Mouse (Mus musculus): ENCODE data around the gene Cubn. TPM values are rescaled to one million over a fixed set of nuclear protein-coding genes. Genes with fewer than 3 reads are reported as not detected.

Cubn gene
- total RNA-seq, 2 experiments from 2014 or later, result 0.15 TPM

DNA sequence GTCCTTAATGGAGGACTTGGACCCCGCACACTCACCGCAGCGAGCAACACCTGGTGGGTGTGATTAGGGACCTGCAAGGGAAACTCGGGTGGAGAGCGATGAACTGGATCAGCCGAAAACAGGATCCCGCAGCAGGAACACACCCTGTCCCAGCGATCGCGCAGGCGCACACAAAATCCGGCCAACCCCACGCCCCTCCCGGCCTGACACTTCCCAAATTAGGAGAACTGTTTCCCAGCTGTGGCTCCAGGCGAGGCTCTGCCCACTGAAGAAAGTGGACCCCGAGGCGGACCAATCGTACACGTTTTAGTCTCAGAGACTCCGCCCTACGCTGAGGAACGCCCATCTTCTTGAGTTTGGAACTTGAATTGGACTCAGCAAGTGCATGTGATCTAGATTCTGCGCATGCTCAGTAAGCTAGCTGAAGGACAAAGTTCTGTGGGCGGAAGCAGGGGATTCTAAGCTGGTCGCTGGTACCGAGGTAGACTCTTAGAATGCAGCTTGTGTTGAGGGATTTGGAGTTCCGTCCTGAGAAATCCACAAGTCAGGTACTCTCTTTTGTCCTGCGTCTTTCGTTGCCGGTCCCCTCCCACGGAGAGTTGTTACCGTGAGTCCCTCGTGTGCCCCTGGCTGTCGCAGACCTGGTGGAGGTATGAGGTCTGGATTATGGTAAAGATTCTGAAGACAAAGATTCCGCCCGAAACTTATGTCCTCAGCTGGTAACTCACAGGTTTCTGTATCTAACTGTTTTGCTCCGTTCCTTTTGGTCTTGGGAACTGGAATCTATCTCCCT is 220.3 kb downstream of the Cubn start, which contains the start of gene Rsu1:
Gene Rsu1, minus strand, starts transcription at position 251 of the 793 bp plus-strand sequence.
- DNase-seq (ENCODE audit: low spot score in 2 of 2), result peak; percentile 92 to 98
- no peak for TF ChIP-seq CTCF (conservative IDR thresholded peaks at IDR 0.05)
- Histone ChIP-seq H3K27ac (peak within 1 kb of the TSS; percentile 92), H3K4me3 (peak within 1 kb of the TSS; percentile 80)

DNA sequence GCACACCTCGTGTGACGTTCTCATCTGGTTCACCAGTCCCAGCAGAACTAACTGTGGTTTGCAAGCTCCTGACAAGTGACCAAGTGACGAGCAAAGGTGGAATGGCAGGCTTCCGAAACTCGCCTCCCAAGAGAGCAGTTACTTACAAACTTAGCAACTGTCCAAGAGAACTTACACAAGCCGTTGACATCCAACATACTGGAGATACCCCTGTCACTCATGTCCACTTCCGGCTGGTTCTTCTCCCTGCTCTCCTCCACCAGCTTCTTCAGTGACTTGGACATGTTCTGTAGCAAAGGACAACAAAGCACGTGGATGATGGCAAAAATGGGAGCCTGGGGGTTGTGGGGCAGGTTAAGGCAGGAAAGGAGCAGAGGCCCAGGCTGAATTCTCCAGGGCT is 220.9 kb downstream of the Cubn start:
- TF ChIP-seq CTCF (conservative IDR thresholded peaks at IDR 0.05), result no peak
- DNase-seq (ENCODE audit: low spot score in 2 of 2), result no peak
- Histone ChIP-seq H3K27ac (peak overlapping the region; percentile 92), H3K4me3 (peak overlapping the region; percentile 80)

DNA sequence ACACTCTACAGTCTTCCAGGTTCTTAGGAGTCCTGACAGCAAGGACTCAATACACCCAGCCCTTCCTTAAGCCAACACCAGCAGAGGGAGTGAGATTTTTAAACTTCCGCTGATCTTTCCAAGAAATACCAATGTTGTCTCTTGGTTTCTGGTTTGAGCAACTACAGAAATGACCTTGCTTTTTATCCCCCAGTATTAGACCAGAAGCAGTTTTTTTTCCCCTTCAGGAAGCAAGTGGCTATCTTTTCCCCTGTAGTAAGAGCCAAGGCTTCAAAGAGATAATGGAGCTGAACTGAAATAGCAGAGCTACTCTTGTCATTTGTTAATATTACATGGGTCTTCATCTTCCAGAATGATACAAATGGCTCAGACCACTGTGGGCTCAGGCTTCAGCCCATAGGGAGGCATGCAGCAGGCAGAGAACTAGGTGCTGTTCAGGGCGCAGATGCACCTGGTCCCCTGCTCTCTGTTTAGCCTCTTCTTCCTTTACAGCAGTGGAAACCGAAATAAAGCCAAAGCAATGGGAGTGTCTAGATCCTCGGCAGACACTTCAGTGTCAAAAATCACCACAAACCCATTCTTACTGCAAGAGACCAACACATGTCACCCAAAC is 222.8 kb downstream of the Cubn start:
- H3K4me3 ChIP-seq, result no peak overlapping the region
- DNase-seq (ENCODE audit: low spot score in 2 of 2), result no peak
- no peak for TF ChIP-seq CTCF (conservative IDR thresholded peaks at IDR 0.05)
- no peak overlapping the region for H3K27ac ChIP-seq

DNA sequence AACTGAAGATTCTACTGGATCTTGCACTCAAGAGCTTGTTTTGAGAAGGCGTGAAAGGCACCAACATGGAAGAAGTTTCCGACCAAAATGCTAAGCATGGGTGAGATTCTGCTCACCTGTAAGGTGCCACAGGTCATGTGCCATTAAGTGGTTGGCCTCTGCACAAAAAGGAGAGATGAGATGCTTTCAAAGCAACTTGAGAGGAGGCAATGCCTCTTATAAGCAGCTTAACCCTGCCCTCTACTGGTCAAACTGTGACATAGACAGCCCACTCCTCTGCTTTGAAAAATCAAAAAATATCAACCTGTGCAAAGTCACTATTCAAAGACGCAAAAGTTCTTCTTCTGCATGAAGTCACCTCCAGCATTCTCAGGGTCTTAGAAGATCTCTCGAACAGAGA is 226.7 kb downstream of the Cubn start:
- Histone ChIP-seq H3K27ac (no peak overlapping the region), H3K4me3 (no peak overlapping the region)
- TF ChIP-seq CTCF (conservative IDR thresholded peaks at IDR 0.05), result peak; percentile 89
- peak in 1 of 2 experiments; percentile 28 for DNase-seq (ENCODE audit: low spot score in 2 of 2)

DNA sequence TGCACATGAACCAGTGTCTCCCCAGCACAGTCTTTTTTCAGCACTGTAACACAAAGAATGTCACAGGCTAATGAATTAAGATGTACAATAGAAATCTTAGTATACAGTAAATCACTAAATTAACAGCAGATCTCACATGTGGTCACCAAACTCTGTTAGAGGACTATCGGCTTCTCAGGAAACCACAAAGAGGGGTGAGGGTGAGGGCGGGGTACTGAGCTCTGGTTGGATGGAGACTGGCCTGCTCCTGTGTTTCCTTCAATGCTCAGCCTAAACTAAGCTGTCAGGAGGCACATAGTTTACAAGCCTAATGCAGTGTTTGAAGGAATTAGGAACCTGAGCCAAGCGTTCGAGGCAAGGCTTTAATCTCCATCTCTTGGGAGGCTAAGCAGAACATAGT is 228.5 kb downstream of the Cubn start:
- Histone ChIP-seq H3K27ac (no peak overlapping the region), H3K4me3 (no peak overlapping the region)
- TF ChIP-seq CTCF (conservative IDR thresholded peaks at IDR 0.05), result no peak
- DNase-seq (ENCODE audit: low spot score in 2 of 2), result no peak

DNA sequence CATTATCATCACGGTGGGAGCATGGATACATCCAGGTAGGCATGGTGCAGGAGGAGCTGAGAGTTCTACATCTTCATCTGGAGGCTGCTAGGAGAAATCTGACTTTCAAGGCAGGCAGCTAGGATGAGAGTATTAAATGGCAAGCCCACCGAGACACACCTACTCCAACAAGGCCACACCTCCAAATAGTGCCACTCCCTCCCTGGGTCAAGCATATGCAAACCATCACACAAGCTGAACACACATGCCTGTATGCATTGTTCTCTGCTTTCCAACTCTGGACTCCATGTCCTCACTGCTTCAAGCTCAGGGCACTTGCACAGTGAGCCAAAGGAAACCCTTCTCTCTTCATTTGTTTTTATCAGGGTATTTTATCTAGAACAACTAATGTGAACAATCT is 233.0 kb downstream of the Cubn start:
- H3K27ac ChIP-seq, result no peak overlapping the region
- no peak for DNase-seq (ENCODE audit: low spot score in 2 of 2)

DNA sequence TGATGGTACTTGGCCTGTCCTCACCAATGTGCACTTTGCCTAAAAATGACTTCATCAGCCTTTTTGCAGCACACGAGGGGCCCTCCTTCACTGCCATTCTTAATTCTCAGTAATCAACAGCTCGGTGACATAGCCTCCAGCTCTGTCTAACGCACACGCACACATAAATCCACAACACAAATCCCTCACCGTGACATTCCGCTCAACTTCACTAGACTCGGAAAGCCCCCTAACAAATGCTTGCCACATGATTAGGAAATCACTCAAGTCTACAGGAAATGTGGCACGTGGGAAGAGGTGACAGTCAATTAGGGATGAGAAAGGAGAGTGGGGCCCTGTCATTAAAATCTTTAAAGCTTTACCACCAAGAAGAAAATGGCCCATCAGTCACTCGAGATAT is 250.9 kb downstream of the Cubn start:
- H3K4me3 ChIP-seq, result no peak overlapping the region
- no peak overlapping the region for H3K27ac ChIP-seq
- no peak for TF ChIP-seq CTCF (conservative IDR thresholded peaks at IDR 0.05)
- no peak for DNase-seq (ENCODE audit: low spot score in 2 of 2)

More for the DNA sequence above, 233.0 kb downstream of the Cubn start:
- H3K4me3 ChIP-seq, result no peak overlapping the region
- no peak for TF ChIP-seq CTCF (conservative IDR thresholded peaks at IDR 0.05)

DNA sequence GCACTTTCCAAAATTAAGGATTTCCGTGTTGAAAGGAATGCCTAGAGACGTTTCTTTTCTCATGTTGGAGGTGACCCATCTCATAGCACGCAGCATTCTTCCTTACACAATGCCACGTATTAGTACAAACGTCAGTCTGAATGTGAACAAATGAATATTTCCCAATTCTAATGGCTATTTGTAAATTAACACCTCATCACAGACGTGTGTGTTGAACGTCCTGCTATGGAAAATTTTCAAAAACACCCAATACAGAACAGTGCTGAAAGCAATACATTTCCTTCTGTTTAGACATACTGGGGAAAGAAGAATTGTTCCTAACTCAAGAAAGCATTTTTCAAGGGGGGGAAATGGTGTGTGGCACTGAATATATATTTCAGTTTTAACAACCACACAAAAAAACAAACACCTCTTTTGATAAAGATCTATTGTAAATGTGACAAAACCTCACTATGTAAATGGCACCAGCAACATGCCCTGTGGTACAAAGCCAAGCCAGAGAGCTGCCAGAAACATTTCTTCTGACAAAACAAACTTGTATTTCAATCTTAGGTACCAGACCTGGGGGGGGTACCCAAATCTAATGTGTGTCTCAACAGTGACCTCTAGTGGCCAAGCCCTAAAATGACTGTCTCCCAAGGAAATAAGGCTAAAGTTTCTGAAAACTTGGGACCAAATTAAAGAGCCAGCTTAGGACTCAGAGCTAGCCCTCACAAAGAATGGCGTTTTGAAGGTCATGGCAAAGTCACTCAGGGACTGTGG is 254.3 kb downstream of the Cubn start:
- peak; percentile 96 for TF ChIP-seq CTCF (conservative IDR thresholded peaks at IDR 0.05)
- no peak overlapping the region for H3K4me3 ChIP-seq
- no peak overlapping the region for H3K27ac ChIP-seq
- peak; percentile 66 to 67 for DNase-seq (ENCODE audit: low spot score in 2 of 2)

DNA sequence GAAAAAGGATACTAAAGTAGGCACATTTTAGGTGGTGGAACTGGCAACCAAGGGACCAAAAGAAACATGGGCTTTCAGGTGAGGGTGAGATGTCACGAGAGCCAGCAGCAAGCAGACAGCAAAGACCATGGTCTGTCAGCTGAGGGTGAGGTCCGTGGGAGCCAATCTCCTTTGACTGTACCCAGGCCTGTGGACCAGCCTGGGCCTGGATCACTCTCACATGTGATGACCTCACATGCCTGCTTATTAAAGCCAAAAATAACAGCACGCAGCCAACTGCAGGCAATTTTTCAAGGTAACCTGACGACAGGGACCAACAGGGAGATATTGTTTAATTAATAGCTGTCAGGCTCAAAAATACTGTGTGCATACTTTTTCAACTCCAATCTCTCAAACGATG is 255.9 kb downstream of the Cubn start:
- TF ChIP-seq CTCF (conservative IDR thresholded peaks at IDR 0.05), result no peak
- no peak for DNase-seq (ENCODE audit: low spot score in 2 of 2)
- H3K4me3 ChIP-seq, result no peak overlapping the region
- H3K27ac ChIP-seq, result no peak overlapping the region

DNA sequence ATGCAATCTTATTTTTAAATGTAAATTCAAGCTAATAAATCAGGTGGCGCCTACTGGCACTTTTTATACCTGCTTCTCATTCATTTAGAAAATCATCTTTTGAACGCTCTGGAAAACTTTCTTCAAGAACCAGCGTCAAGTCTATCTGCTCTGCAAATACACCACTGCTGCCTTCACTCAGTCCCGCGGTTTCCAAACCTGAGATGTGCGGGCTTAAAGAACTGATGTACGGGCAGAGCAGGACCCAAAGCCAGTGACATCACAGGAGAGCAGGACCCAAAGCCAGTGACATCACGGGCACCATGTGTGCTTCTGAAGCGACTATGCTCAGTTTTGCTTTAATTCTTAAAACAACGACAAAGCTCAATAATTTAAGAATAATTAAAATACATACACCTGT is 256.8 kb downstream of the Cubn start:
- DNase-seq (ENCODE audit: low spot score in 2 of 2), result no peak
- no peak for TF ChIP-seq CTCF (conservative IDR thresholded peaks at IDR 0.05)
- Histone ChIP-seq H3K27ac (no peak overlapping the region), H3K4me3 (no peak overlapping the region)

DNA sequence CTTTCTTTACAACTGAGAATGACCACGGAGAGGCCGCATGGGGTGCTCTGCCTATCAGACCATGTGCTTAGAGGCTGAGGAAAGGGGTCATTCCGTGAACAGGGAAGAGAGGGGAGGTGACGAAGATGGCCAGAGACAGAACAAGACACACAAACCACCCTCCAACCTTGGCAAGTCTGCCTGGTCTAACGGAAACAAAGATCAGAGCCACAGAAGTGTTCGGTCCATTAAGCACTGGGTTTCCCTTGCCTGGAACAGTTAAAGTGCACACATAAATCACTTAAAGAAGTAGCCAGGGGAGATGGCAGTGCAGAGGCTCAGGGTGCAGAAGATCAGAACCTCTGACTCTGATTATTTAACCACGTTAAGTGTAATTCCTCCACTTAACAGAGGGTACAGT is 257.7 kb downstream of the Cubn start:
- no peak for DNase-seq (ENCODE audit: low spot score in 2 of 2)
- Histone ChIP-seq H3K27ac (no peak overlapping the region), H3K4me3 (no peak overlapping the region)
- no peak for TF ChIP-seq CTCF (conservative IDR thresholded peaks at IDR 0.05)

DNA sequence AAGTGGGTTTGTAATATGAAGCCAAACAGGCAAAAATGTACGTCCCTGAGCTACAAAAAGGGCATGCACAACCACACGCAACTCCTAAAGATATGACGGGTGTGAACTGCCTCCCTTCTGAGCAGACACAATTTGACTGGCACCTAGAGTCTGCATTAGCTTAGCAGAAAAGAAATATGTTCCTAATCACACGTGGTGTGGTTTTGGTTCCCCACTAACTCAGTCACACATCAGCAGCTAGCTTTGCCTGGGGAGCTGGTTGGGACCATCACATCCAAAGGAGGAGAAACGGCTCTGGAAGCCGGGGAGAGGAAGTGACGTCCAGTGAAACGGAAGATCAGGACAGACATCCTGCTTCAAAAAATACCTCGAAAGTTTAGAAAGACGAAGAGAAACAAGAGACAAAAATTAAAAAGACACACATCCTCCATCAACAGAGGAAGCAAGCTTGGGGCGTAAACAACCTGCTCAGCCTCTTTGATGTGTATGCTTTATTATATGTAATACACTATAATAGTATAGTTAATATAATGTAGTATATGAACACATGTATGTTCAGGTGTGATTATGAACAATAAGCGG is 258.3 kb downstream of the Cubn start:
- no peak for TF ChIP-seq CTCF (conservative IDR thresholded peaks at IDR 0.05)
- Histone ChIP-seq H3K27ac (no peak overlapping the region), H3K4me3 (no peak overlapping the region)
- no peak for DNase-seq (ENCODE audit: low spot score in 2 of 2)

DNA sequence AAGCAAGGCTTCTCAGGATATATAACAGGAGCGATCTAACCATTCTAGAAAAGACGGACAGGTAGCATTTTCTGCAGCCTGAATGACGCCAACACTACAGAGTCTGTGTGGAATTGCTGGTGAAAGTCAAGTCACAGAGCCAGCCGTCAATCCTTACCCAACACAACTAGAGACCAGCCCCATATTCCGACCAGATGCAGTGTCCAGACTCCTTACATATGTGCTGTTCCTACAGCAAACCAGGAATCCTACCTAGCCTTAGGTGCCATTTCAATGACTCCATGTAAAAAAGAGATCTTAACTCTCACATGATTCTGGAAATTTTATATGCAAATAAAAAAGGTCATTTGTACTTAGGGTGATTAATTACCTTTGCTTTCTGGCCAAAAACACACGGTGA is 259.3 kb downstream of the Cubn start:
- DNase-seq (ENCODE audit: low spot score in 2 of 2), result no peak

More for the DNA sequence above, 259.3 kb downstream of the Cubn start:
- Histone ChIP-seq H3K4me3 (no peak overlapping the region), H3K27ac (no peak overlapping the region)
- TF ChIP-seq CTCF (conservative IDR thresholded peaks at IDR 0.05), result no peak
